Mouse (Mus musculus): Measurements from ENCODE around the gene Cd300lg. TPM values are rescaled to one million over a fixed set of nuclear protein-coding genes. Genes with fewer than 3 reads are reported as not detected.

Gene Cd300lg
- polyA plus RNA-seq, 1 experiment, result not detected

DNA sequence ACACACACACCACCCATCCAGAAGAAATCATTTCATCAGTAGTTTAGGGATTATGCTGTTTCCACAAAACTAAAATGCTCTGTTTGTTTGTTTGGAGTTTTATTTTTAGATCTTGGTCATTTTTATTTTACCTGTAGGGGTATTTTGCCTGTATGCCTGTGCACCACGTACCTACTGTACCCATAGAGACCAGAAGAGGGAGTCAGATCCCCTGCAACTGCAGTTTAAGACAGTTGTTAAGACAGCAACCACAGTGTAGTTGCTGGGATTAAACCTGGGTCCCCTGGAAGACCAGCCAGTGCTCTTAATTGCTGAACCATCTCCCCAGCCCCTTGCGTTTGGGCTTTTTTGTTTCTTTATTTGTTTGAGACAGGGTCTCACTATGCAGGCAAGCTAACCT is 27.7 kb downstream of the Cd300lg start:
- H3K27me3 ChIP-seq (ENCODE audit: control insufficient read depth, insufficient read depth, insufficient read length), result peaks cover 8% of the 10 kb centered on the region
- no peaks in the 10 kb centered on the region for H3K79me2 ChIP-seq (ENCODE audit: control insufficient read depth, insufficient read depth)
- no peaks in the 10 kb centered on the region for H3K36me3 ChIP-seq (ENCODE audit: control insufficient read depth, insufficient read depth)
- no peak overlapping the region for H3ac ChIP-seq (ENCODE audit: control insufficient read depth, insufficient read length)
- H3K4me3 ChIP-seq, result no peak overlapping the region
- no peak for TF ChIP-seq POLR2A (IDR thresholded peaks at IDR 0.05; ENCODE audit: insufficient read length, low read depth)
- no peak for TF ChIP-seq CEBPB (IDR thresholded peaks at IDR 0.05; ENCODE audit: insufficient read depth, poor library complexity, severe bottlenecking)
- TF ChIP-seq POLR2AphosphoS2 (IDR thresholded peaks at IDR 0.05; ENCODE audit: insufficient read length, low read depth), result no peak
- TF ChIP-seq TCF12 (IDR thresholded peaks at IDR 0.05; ENCODE audit: insufficient read depth, poor library complexity, severe bottlenecking), result no peak
- TF ChIP-seq MYOG (IDR thresholded peaks at IDR 0.05; ENCODE audit: control insufficient read depth in 1 of 3, insufficient read depth in 1 of 3, insufficient read length in 2 of 3, low read depth in 2 of 3), result no peak
- no peak for TF ChIP-seq E2F4 (IDR thresholded peaks at IDR 0.05; ENCODE audit: insufficient read depth)
- TF ChIP-seq MYOD1 (IDR thresholded peaks at IDR 0.05; ENCODE audit: control insufficient read depth in 1 of 3, insufficient read length in 2 of 3, low read depth in 2 of 3), result no peak
- no peak for TF ChIP-seq USF1 (IDR thresholded peaks at IDR 0.05; ENCODE audit: low read depth)
- TF ChIP-seq REST (IDR thresholded peaks at IDR 0.05; ENCODE audit: insufficient read depth, insufficient read length), result no peak
- no peak for TF ChIP-seq MAX (IDR thresholded peaks at IDR 0.05; ENCODE audit: low read depth)
- no peak for TF ChIP-seq TCF3 (IDR thresholded peaks at IDR 0.05; ENCODE audit: insufficient read length, low read depth)
- TF ChIP-seq SRF (IDR thresholded peaks at IDR 0.05; ENCODE audit: control insufficient read depth, insufficient read length, low read depth), result no peak
- H3K4me2 ChIP-seq (ENCODE audit: low read depth), result no peak overlapping the region

- Histone ChIP-seq H3K4me2 (ENCODE audit: low read depth) (no peak overlapping the region), H3K79me2 (ENCODE audit: control insufficient read depth, insufficient read depth) (no peaks in the 10 kb centered on the region), H3K4me3 (no peak overlapping the region), H3K36me3 (ENCODE audit: control insufficient read depth, insufficient read depth) (no peaks in the 10 kb centered on the region), H3K27me3 (ENCODE audit: control insufficient read depth, insufficient read depth, insufficient read length) (peaks cover 8% of the 10 kb centered on the region), H3ac (ENCODE audit: control insufficient read depth, insufficient read length) (no peak overlapping the region)
- TF ChIP-seq E2F4 (IDR thresholded peaks at IDR 0.05; ENCODE audit: insufficient read depth) (no peak), SRF (IDR thresholded peaks at IDR 0.05; ENCODE audit: control insufficient read depth, insufficient read length, low read depth) (no peak), REST (IDR thresholded peaks at IDR 0.05; ENCODE audit: insufficient read depth, insufficient read length) (no peak), MYOG (IDR thresholded peaks at IDR 0.05; ENCODE audit: control insufficient read depth in 1 of 3, insufficient read depth in 1 of 3, insufficient read length in 2 of 3, low read depth in 2 of 3) (no peak), POLR2AphosphoS2 (IDR thresholded peaks at IDR 0.05; ENCODE audit: insufficient read length, low read depth) (no peak), MYOD1 (IDR thresholded peaks at IDR 0.05; ENCODE audit: control insufficient read depth in 1 of 3, insufficient read length in 2 of 3, low read depth in 2 of 3) (no peak), CEBPB (IDR thresholded peaks at IDR 0.05; ENCODE audit: insufficient read depth, poor library complexity, severe bottlenecking) (no peak), TCF3 (IDR thresholded peaks at IDR 0.05; ENCODE audit: insufficient read length, low read depth) (no peak), USF1 (IDR thresholded peaks at IDR 0.05; ENCODE audit: low read depth) (no peak)
These were observed 28.3 kb downstream of the Cd300lg start for GRCm38 (mm10) chr11:102069633-102070032.

DNA sequence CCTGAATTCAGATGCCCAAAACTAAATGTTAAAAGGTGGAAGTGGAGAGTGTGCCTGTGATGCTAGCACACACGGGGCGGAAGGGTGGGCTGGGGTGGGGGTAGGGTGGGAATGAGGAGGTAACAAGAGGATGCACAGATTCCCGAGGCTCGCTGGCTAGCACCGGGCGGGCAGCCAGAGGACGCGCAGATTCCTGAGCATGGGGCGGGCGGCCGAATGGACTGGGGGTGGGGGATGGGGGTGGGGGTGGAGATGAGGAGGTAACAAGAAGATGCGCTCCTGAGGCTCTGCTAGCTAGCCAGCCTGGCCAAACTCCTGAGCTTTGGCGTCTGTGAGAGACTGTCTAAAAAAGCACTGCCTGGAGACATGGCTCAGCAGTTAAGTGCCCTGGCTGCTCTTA is 29.1 kb downstream of the Cd300lg start:
- Histone ChIP-seq H3K4me3 (no peak overlapping the region), H3K4me2 (ENCODE audit: low read depth) (no peak overlapping the region), H3K79me2 (ENCODE audit: control insufficient read depth, insufficient read depth) (no peaks in the 10 kb centered on the region), H3K27me3 (ENCODE audit: control insufficient read depth, insufficient read depth, insufficient read length) (peaks cover 8% of the 10 kb centered on the region), H3ac (ENCODE audit: control insufficient read depth, insufficient read length) (no peak overlapping the region), H3K36me3 (ENCODE audit: control insufficient read depth, insufficient read depth) (no peaks in the 10 kb centered on the region)
- no peak for TF ChIP-seq MYOG (IDR thresholded peaks at IDR 0.05; ENCODE audit: control insufficient read depth in 1 of 3, insufficient read depth in 1 of 3, insufficient read length in 2 of 3, low read depth in 2 of 3)
- TF ChIP-seq TCF12 (IDR thresholded peaks at IDR 0.05; ENCODE audit: insufficient read depth, poor library complexity, severe bottlenecking), result no peak
- no peak for TF ChIP-seq POLR2A (IDR thresholded peaks at IDR 0.05; ENCODE audit: insufficient read length, low read depth)
- no peak for TF ChIP-seq MYOD1 (IDR thresholded peaks at IDR 0.05; ENCODE audit: control insufficient read depth in 1 of 3, insufficient read length in 2 of 3, low read depth in 2 of 3)
- TF ChIP-seq POLR2AphosphoS2 (IDR thresholded peaks at IDR 0.05; ENCODE audit: insufficient read length, low read depth), result no peak

GRCm38 (mm10) chr11:102072729-102073128 is 31.4 kb downstream of the Cd300lg start:
- no peak for TF ChIP-seq POLR2AphosphoS2 (IDR thresholded peaks at IDR 0.05; ENCODE audit: insufficient read length, low read depth)
- H3K4me2 ChIP-seq (ENCODE audit: low read depth), result no peak overlapping the region
- no peaks in the 10 kb centered on the region for H3K79me2 ChIP-seq (ENCODE audit: control insufficient read depth, insufficient read depth)
- peaks cover 4% of the 10 kb centered on the region for H3K27me3 ChIP-seq (ENCODE audit: control insufficient read depth, insufficient read depth, insufficient read length)
- H3K36me3 ChIP-seq (ENCODE audit: control insufficient read depth, insufficient read depth), result no peaks in the 10 kb centered on the region
- no peak overlapping the region for H3ac ChIP-seq (ENCODE audit: control insufficient read depth, insufficient read length)
- no peak overlapping the region for H3K4me3 ChIP-seq

DNA sequence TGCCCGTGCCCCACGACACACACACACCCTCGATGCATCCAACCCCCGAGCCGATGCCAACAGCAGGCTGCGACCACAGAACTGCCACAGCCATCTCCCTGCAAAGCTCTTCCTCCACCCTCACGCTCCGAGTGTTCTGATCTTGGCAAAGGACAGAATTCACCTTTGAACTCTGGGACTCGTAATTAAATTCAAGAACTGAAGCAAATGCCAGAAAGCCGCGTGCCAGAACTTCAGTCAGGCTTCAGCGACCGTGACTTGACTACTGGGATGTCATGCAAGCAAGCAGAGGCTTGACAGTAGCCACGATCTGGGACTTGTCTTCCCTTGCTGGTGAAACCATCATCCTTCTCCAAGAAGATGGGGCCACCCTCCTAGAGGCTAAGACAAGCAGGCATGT is 32.4 kb downstream of the Cd300lg start:
- peaks cover 4% of the 10 kb centered on the region for H3K27me3 ChIP-seq (ENCODE audit: control insufficient read depth, insufficient read depth, insufficient read length)
- H3K4me3 ChIP-seq, result no peak overlapping the region
- no peaks in the 10 kb centered on the region for H3K79me2 ChIP-seq (ENCODE audit: control insufficient read depth, insufficient read depth)
- no peaks in the 10 kb centered on the region for H3K36me3 ChIP-seq (ENCODE audit: control insufficient read depth, insufficient read depth)
- no peak overlapping the region for H3ac ChIP-seq (ENCODE audit: control insufficient read depth, insufficient read length)
- no peak overlapping the region for H3K4me2 ChIP-seq (ENCODE audit: low read depth)
- TF ChIP-seq MYOD1 (IDR thresholded peaks at IDR 0.05; ENCODE audit: control insufficient read depth in 1 of 3, insufficient read length in 2 of 3, low read depth in 2 of 3) (no peak), REST (IDR thresholded peaks at IDR 0.05; ENCODE audit: insufficient read depth, insufficient read length) (no peak), TCF12 (IDR thresholded peaks at IDR 0.05; ENCODE audit: insufficient read depth, poor library complexity, severe bottlenecking) (no peak), MYOG (IDR thresholded peaks at IDR 0.05; ENCODE audit: control insufficient read depth in 1 of 3, insufficient read depth in 1 of 3, insufficient read length in 2 of 3, low read depth in 2 of 3) (no peak), MAX (IDR thresholded peaks at IDR 0.05; ENCODE audit: low read depth) (no peak), E2F4 (IDR thresholded peaks at IDR 0.05; ENCODE audit: insufficient read depth) (no peak), USF1 (IDR thresholded peaks at IDR 0.05; ENCODE audit: low read depth) (no peak), TCF3 (IDR thresholded peaks at IDR 0.05; ENCODE audit: insufficient read length, low read depth) (no peak), CEBPB (IDR thresholded peaks at IDR 0.05; ENCODE audit: insufficient read depth, poor library complexity, severe bottlenecking) (no peak), POLR2AphosphoS2 (IDR thresholded peaks at IDR 0.05; ENCODE audit: insufficient read length, low read depth) (no peak), POLR2A (IDR thresholded peaks at IDR 0.05; ENCODE audit: insufficient read length, low read depth) (no peak), SRF (IDR thresholded peaks at IDR 0.05; ENCODE audit: control insufficient read depth, insufficient read length, low read depth) (no peak)

Measured in myocyte (in vitro differentiated cells).